Mouse (Mus musculus) macrophage (primary cell): ENCODE results near the gene Plxnc1. TPM values are rescaled to one million over a fixed set of nuclear protein-coding genes. Genes with fewer than 3 reads are reported as not detected.

Experiments used
- H3K27ac ChIP-seq: fragments of 350-480 bp; formaldehyde crosslinking; 2 replicates; pipeline ENCODE4 v1.9.0; 2021
- H3K36me3 ChIP-seq: fragments of 350-480 bp; formaldehyde crosslinking; 2 replicates; pipeline ENCODE4 v1.9.0; 2021; ENCODE audit errors: inconsistent target
- H3K4me3 ChIP-seq: fragments of 350-480 bp; formaldehyde crosslinking; 2 replicates; pipeline ENCODE4 v1.9.0; 2021; ENCODE audit errors: inconsistent target
- H3K79me2 ChIP-seq: fragments of 350-480 bp; formaldehyde crosslinking; 2 replicates; pipeline ENCODE4 v1.9.0; 2021; ENCODE audit errors: inconsistent target
- WGBS: methylation state at CpG from one replicate; pipeline ENCODE4 v1.1.7; 2026; ENCODE audit warnings: inconsistent platforms; ENCODE audit not compliant: missing documents; 5-methylcytosine and 5-hydroxymethylcytosine counted together
- polyA plus RNA-seq: library from polyadenylated mRNA; stranded (reverse); fragments of 250-400 nt; gene quantifications from 3 replicates; pipeline ENCODE4 v1.2.4, GENCODE M21; 2018; ENCODE audit warnings: inconsistent platforms

Gene Plxnc1
- polyA plus RNA-seq, 1 experiment from 2014 or later: 117 TPM

- Histone ChIP-seq H3K36me3 (peaks cover 11% of the 10 kb centered on the region; the same call in 1 of the 2 replicates), H3K27ac (peak overlapping the region; percentile 97), H3K79me2 (peaks cover 63% of the 10 kb centered on the region), H3K4me3 (no peak overlapping the region)
- WGBS: 93% methylated on average over 8 of the region's 8 CpGs
Observed at GRCm38 (mm10) chr10:94920526-94920925, 24.1 kb downstream of the Plxnc1 start.

- Histone ChIP-seq H3K79me2 (peaks cover 63% of the 10 kb centered on the region), H3K27ac (peak overlapping the region; percentile 97), H3K4me3 (peak overlapping the region; percentile 9; the same call in 1 of the 2 replicates), H3K36me3 (peaks cover 11% of the 10 kb centered on the region; the same call in 1 of the 2 replicates)
- 58% methylated on average over 2 of the region's 2 CpGs for WGBS
Observed at GRCm38 (mm10) chr10:94919960-94920359, 24.7 kb downstream of the Plxnc1 start.

GRCm38 (mm10) chr10:94919552-94919951, 25.1 kb downstream of the Plxnc1 start:
- WGBS: 1% methylated on average over 12 of the region's 12 CpGs
- H3K36me3 ChIP-seq: peaks cover 11% of the 10 kb centered on the region; the same call in 1 of the 2 replicates
- peak overlapping the region; percentile 97 for H3K27ac ChIP-seq
- H3K79me2 ChIP-seq: peaks cover 63% of the 10 kb centered on the region
- H3K4me3 ChIP-seq: peak overlapping the region; percentile 9; the same call in 1 of the 2 replicates

- WGBS: 66% methylated on average over 7 of the region's 7 CpGs
- H3K27ac ChIP-seq: peak overlapping the region; percentile 97
- H3K79me2 ChIP-seq: peaks cover 66% of the 10 kb centered on the region
- peaks cover 11% of the 10 kb centered on the region; the same call in 1 of the 2 replicates for H3K36me3 ChIP-seq
- H3K4me3 ChIP-seq: no peak overlapping the region
Observed at GRCm38 (mm10) chr10:94918618-94919017, 26.0 kb downstream of the Plxnc1 start.

- H3K4me3 ChIP-seq: no peak overlapping the region
- peaks cover 67% of the 10 kb centered on the region for H3K79me2 ChIP-seq
- peaks cover 11% of the 10 kb centered on the region; the same call in 1 of the 2 replicates for H3K36me3 ChIP-seq
- 4% methylated on average over 2 of the region's 2 CpGs for WGBS
- H3K27ac ChIP-seq: peak overlapping the region; percentile 97
Observed at GRCm38 (mm10) chr10:94917990-94918389, 26.6 kb downstream of the Plxnc1 start.

- H3K4me3 ChIP-seq: no peak overlapping the region
- peaks cover 11% of the 10 kb centered on the region; the same call in 1 of the 2 replicates for H3K36me3 ChIP-seq
- 4% methylated on average over 4 of the region's 4 CpGs for WGBS
- peaks cover 67% of the 10 kb centered on the region for H3K79me2 ChIP-seq
- peak overlapping the region; percentile 97 for H3K27ac ChIP-seq
Observed at GRCm38 (mm10) chr10:94917354-94917753, 27.3 kb downstream of the Plxnc1 start.

- H3K27ac ChIP-seq: peak overlapping the region; percentile 97
- H3K36me3 ChIP-seq: peaks cover 4% of the 10 kb centered on the region; the same call in 1 of the 2 replicates
- 54% methylated on average over 7 of the region's 7 CpGs for WGBS
- no peak overlapping the region for H3K4me3 ChIP-seq
- H3K79me2 ChIP-seq: peaks cover 67% of the 10 kb centered on the region
Observed at GRCm38 (mm10) chr10:94916610-94917009, 28.0 kb downstream of the Plxnc1 start.

GRCm38 (mm10) chr10:94915746-94916145, 28.9 kb downstream of the Plxnc1 start:
- peaks cover 67% of the 10 kb centered on the region for H3K79me2 ChIP-seq
- no peaks in the 10 kb centered on the region for H3K36me3 ChIP-seq
- H3K27ac ChIP-seq: peak overlapping the region; percentile 97
- 93% methylated on average over 6 of the region's 6 CpGs for WGBS
- no peak overlapping the region for H3K4me3 ChIP-seq

GRCm38 (mm10) chr10:94914081-94914480, 30.6 kb downstream of the Plxnc1 start:
- Histone ChIP-seq H3K79me2 (peaks cover 69% of the 10 kb centered on the region), H3K36me3 (no peaks in the 10 kb centered on the region), H3K4me3 (no peak overlapping the region), H3K27ac (peak overlapping the region; percentile 88)
- WGBS: 47% methylated on average over 11 of the region's 11 CpGs

GRCm38 (mm10) chr10:94913336-94913739, 31.3 kb downstream of the Plxnc1 start:
- WGBS: 8% methylated on average over 5 of the region's 5 CpGs
- Histone ChIP-seq H3K4me3 (no peak overlapping the region), H3K79me2 (peaks cover 72% of the 10 kb centered on the region), H3K27ac (peak overlapping the region; percentile 88), H3K36me3 (no peaks in the 10 kb centered on the region)

- peak overlapping the region; percentile 88 for H3K27ac ChIP-seq
- H3K4me3 ChIP-seq: no peak overlapping the region
- 86% methylated on average over 1 of the region's 1 CpGs for WGBS
- H3K79me2 ChIP-seq: peaks cover 79% of the 10 kb centered on the region
- no peaks in the 10 kb centered on the region for H3K36me3 ChIP-seq
Observed at GRCm38 (mm10) chr10:94912551-94912950, 32.1 kb downstream of the Plxnc1 start.

- Histone ChIP-seq H3K4me3 (no peak overlapping the region), H3K79me2 (peaks cover 83% of the 10 kb centered on the region), H3K36me3 (peaks cover 9% of the 10 kb centered on the region; the same call in 1 of the 2 replicates), H3K27ac (no peak overlapping the region)
- WGBS: 97% methylated on average over 6 of the region's 6 CpGs
Observed at GRCm38 (mm10) chr10:94911102-94911501, 33.5 kb downstream of the Plxnc1 start.

- Histone ChIP-seq H3K36me3 (peaks cover 14% of the 10 kb centered on the region; the same call in 1 of the 2 replicates), H3K4me3 (no peak overlapping the region), H3K79me2 (peaks cover 77% of the 10 kb centered on the region), H3K27ac (no peak overlapping the region)
- 96% methylated on average over 4 of the region's 4 CpGs for WGBS
Observed at GRCm38 (mm10) chr10:94910570-94910969, 34.1 kb downstream of the Plxnc1 start.

GRCm38 (mm10) chr10:94909789-94910188, 34.8 kb downstream of the Plxnc1 start:
- WGBS: 94% methylated on average over 2 of the region's 2 CpGs
- Histone ChIP-seq H3K27ac (peak overlapping the region; percentile 63), H3K36me3 (peaks cover 14% of the 10 kb centered on the region; the same call in 1 of the 2 replicates), H3K4me3 (no peak overlapping the region), H3K79me2 (peaks cover 69% of the 10 kb centered on the region)

- Histone ChIP-seq H3K27ac (peak overlapping the region; percentile 63), H3K36me3 (peaks cover 14% of the 10 kb centered on the region; the same call in 1 of the 2 replicates), H3K79me2 (peaks cover 63% of the 10 kb centered on the region), H3K4me3 (no peak overlapping the region)
- 69% methylated on average over 11 of the region's 11 CpGs for WGBS
Observed at GRCm38 (mm10) chr10:94908976-94909717, 35.5 kb downstream of the Plxnc1 start.
